Mouse (Mus musculus) CH12.LX (cell line): ENCODE measurements at regions not wholly inside any gene's neighbourhood (a gene's known extent, or its start where the extent isn't known, plus 50 kb on each side); places are given as distances from the start of the nearest gene placed in this dataset.

Source experiments
- DNase-seq: peaks from one replicate; pipeline ENCODE4 v3.0.0-alpha.2; 2013; ENCODE audit errors: extremely low read depth
- H3K27ac ChIP-seq: 2 replicates; pipeline ENCODE4 v1.5.1; 2012; ENCODE audit warnings: low read depth, mild to moderate bottlenecking, control low read depth, moderate library complexity; ENCODE audit not compliant: insufficient read depth
- H3K27me3 ChIP-seq: replicated peaks from 2 replicates; pipeline ENCODE3; 2012; ENCODE audit warnings: inconsistent platforms
- H3K36me3 ChIP-seq, 2 experiments: replicated peaks in 1 of 2; 2 replicates each; pipeline versions ENCODE3 to v1.6.1; 2012; ENCODE audit warnings: inconsistent platforms in 1 of 2, low read length in 1 of 2, mild to moderate bottlenecking in 1 of 2, mixed read lengths in 1 of 2, moderate library complexity in 1 of 2; ENCODE audit not compliant: control insufficient read depth in 1 of 2, insufficient read depth in 1 of 2
- H3K4me1 ChIP-seq, 2 experiments: 2 replicates each; pipeline ENCODE4 v1.6.1; 2012; ENCODE audit warnings: inconsistent platforms in 1 of 2, moderate library complexity in 1 of 2; ENCODE audit not compliant: insufficient read depth in 2 of 2, control insufficient read depth in 1 of 2
- H3K4me2 ChIP-seq: 2 replicates; pipeline ENCODE4 v1.6.1; 2012; ENCODE audit warnings: low read depth, mild to moderate bottlenecking, control low read depth; ENCODE audit not compliant: poor library complexity, insufficient read depth, severe bottlenecking
- H3K4me3 ChIP-seq, 3 experiments: fragments of 150-350 bp in 1 of 3; sonication (generic) in 1 of 3; replicated peaks in 1 of 3; 2 replicates each; pipeline versions ENCODE3 to v1.5.1; 2011 to 2012; ENCODE audit warnings: low read depth in 2 of 3, low read length in 2 of 3, mild to moderate bottlenecking in 2 of 3, moderate library complexity in 2 of 3, control low read depth in 1 of 3, improper control_type of control experiment in 1 of 3, inconsistent platforms in 1 of 3, mixed read lengths in 1 of 3; ENCODE audit not compliant: poor library complexity in 1 of 3
- H3K79me2 ChIP-seq: replicated peaks from 2 replicates; pipeline ENCODE4 v1.6.1; 2012; ENCODE audit warnings: mild to moderate bottlenecking, moderate library complexity; ENCODE audit not compliant: control insufficient read depth, poor library complexity, insufficient read depth, severe bottlenecking; ENCODE audit errors: extremely low read depth
- H3K9ac ChIP-seq: 2 replicates; pipeline ENCODE4 v1.6.1; 2012; ENCODE audit warnings: low read depth, mild to moderate bottlenecking, control low read depth, moderate library complexity; ENCODE audit not compliant: insufficient read depth
- H3K9me3 ChIP-seq: replicated peaks from 2 replicates; pipeline ENCODE3; 2012; ENCODE audit warnings: low read length, inconsistent platforms, mixed read lengths
- CHD1 ChIP-seq: IDR thresholded peaks from 2 replicates; pipeline ENCODE4 v1.6.1; 2012; ENCODE audit warnings: low read depth, low read length, improper control_type of control experiment, inconsistent platforms
- CHD2 ChIP-seq: IDR thresholded peaks from 2 replicates; pipeline ENCODE4 v1.6.1; 2011; ENCODE audit warnings: low read length, improper control_type of control experiment
- ELF1 ChIP-seq: IDR thresholded peaks from 2 replicates; pipeline ENCODE4 v1.6.1; 2014; ENCODE audit warnings: low read depth, mild to moderate bottlenecking, inconsistent platforms, low read length, improper control_type of control experiment
- EP300 ChIP-seq: IDR thresholded peaks from 2 replicates; pipeline ENCODE4 v1.6.1; 2011; ENCODE audit warnings: low read length, improper control_type of control experiment
- ETS1 ChIP-seq: conservative IDR thresholded peaks from 2 replicates; pipeline ENCODE4 v1.6.1; 2012; ENCODE audit warnings: low read depth, mild to moderate bottlenecking, inconsistent platforms, low read length, improper control_type of control experiment, moderate library complexity
- GABPA ChIP-seq: IDR thresholded peaks from 2 replicates; pipeline ENCODE4 v1.6.1; 2012; ENCODE audit warnings: low read depth, low read length, improper control_type of control experiment, inconsistent platforms; ENCODE audit not compliant: insufficient replicate concordance
- JUN ChIP-seq: IDR thresholded peaks from 2 replicates; pipeline ENCODE4 v1.6.1; 2011; ENCODE audit warnings: low read depth, mild to moderate bottlenecking, low read length, improper control_type of control experiment, moderate library complexity; ENCODE audit not compliant: insufficient read depth
- JUND ChIP-seq: conservative IDR thresholded peaks from 2 replicates; pipeline ENCODE4 v1.6.1; 2011; ENCODE audit warnings: low read depth, low read length, improper control_type of control experiment
- MAZ ChIP-seq: IDR thresholded peaks from 2 replicates; pipeline ENCODE4 v1.6.1; 2012; ENCODE audit warnings: low read depth, mild to moderate bottlenecking, inconsistent platforms, low read length, improper control_type of control experiment, moderate library complexity
- MEF2A ChIP-seq: IDR thresholded peaks from 2 replicates; pipeline ENCODE4 v1.6.1; 2014; ENCODE audit warnings: low read depth, mild to moderate bottlenecking, inconsistent platforms, low read length, improper control_type of control experiment, borderline replicate concordance
- MYC ChIP-seq: IDR thresholded peaks from 2 replicates; pipeline ENCODE4 v1.6.1; 2011; ENCODE audit warnings: low read depth, mild to moderate bottlenecking, improper control_type of control experiment, low read length
- NELFE ChIP-seq: IDR thresholded peaks from 2 replicates; pipeline ENCODE4 v1.6.1; 2011; ENCODE audit warnings: low read depth, low read length, improper control_type of control experiment
- PAX5 ChIP-seq: IDR thresholded peaks from 2 replicates; pipeline ENCODE4 v1.6.1; 2012; ENCODE audit warnings: low read length, inconsistent platforms, mixed read lengths
- POLR2AphosphoS2 ChIP-seq: IDR thresholded peaks from 2 replicates; pipeline ENCODE4 v1.6.1; 2011; ENCODE audit warnings: low read depth, low read length, improper control_type of control experiment
- RAD21 ChIP-seq: IDR thresholded peaks from 2 replicates; pipeline ENCODE4 v1.6.1; 2011; ENCODE audit warnings: low read depth, mild to moderate bottlenecking, low read length, improper control_type of control experiment, moderate library complexity
- RCOR1 ChIP-seq: conservative IDR thresholded peaks from 2 replicates; pipeline ENCODE4 v1.6.1; 2012; ENCODE audit warnings: low read depth, mild to moderate bottlenecking, inconsistent platforms, low read length, improper control_type of control experiment
- TBP ChIP-seq: conservative IDR thresholded peaks from 2 replicates; pipeline ENCODE4 v1.6.1; 2011; ENCODE audit warnings: low read depth, low read length, improper control_type of control experiment
- UBTF ChIP-seq: IDR thresholded peaks from 2 replicates; pipeline ENCODE4 v1.6.1; 2012; ENCODE audit warnings: low read depth, mild to moderate bottlenecking, inconsistent platforms, low read length, improper control_type of control experiment, moderate library complexity
- USF1 ChIP-seq: IDR thresholded peaks from 2 replicates; pipeline ENCODE4 v1.6.1; 2014; ENCODE audit warnings: low read depth, mild to moderate bottlenecking, inconsistent platforms, low read length, improper control_type of control experiment
- USF2 ChIP-seq: conservative IDR thresholded peaks from 2 replicates; pipeline ENCODE4 v1.6.1; 2011; ENCODE audit warnings: low read depth, low read length, improper control_type of control experiment
- ZKSCAN1 ChIP-seq: IDR thresholded peaks from 2 replicates; pipeline ENCODE4 v1.6.1; 2012; ENCODE audit warnings: low read depth, inconsistent platforms, low read length, improper control_type of control experiment, borderline replicate concordance
- ZMIZ1 ChIP-seq: IDR thresholded peaks from 2 replicates; pipeline ENCODE4 v1.6.1; 2012; ENCODE audit warnings: low read depth, mild to moderate bottlenecking, inconsistent platforms, low read length, improper control_type of control experiment
- ZNF384 ChIP-seq: IDR thresholded peaks from 2 replicates; pipeline ENCODE4 v1.6.1; 2012; ENCODE audit warnings: low read depth, low read length, improper control_type of control experiment, inconsistent platforms
- dilution Hi-C: fragments of 300-500 bp; cut with MboI; formaldehyde crosslinking; loops from 2 replicates; pipeline ENCODE4 v1.14.3; 2020; ENCODE audit warnings: low sequenced_read_pairs; ENCODE audit not compliant: extremely low pct_unique_long_range_greater_than_20kb, extremely low pct_ligation_motif_present
- in situ Hi-C: fragments of 300-500 bp; cut with MboI; formaldehyde crosslinking; loops from 3 replicates; pipeline ENCODE4 v1.14.3; 2019; ENCODE audit warnings: low sequenced_read_pairs, low pct_ligation_motif_present, low pct_unique_long_range_greater_than_20kb, mixed read lengths

DNA sequence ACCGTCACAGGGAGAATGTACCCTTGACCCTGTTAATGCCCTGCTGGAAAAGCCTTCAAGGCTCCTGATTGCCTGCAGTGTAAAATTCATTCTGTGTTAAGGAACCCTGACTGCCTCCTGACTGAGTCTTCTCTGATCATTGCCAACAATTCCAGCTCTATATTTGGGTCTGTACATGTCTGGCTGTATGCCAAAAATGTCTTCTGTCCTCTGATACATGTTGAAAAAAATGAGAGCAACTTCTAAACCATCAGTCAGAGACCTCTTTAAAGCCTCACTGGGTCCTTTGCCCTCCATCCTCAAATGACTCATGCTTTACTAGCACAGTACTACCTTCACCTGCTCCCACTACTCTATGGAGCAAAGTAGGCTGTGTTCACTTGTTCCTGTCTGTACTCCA is 408.3 kb downstream of the Nbas start:
- no peak overlapping the region for H3K4me2 ChIP-seq
- dilution Hi-C loops (no loop called here), in situ Hi-C loops (no loop called here)
- H3K36me3 ChIP-seq, result no peaks in the 10 kb centered on the region
- H3K4me1 ChIP-seq, result no peaks in the 10 kb centered on the region
- H3K9ac ChIP-seq, result no peak overlapping the region
- H3K79me2 ChIP-seq, result no peaks in the 10 kb centered on the region
- no peaks in the 10 kb centered on the region for H3K9me3 ChIP-seq
- no peak overlapping the region for H3K27ac ChIP-seq
- no peak for DNase-seq
- no peak overlapping the region for H3K4me3 ChIP-seq
- H3K27me3 ChIP-seq, result no peaks in the 10 kb centered on the region
- TF ChIP-seq RAD21, result no peak
- no peak for TF ChIP-seq ZKSCAN1
- no peak for TF ChIP-seq CHD1
- no peak for TF ChIP-seq NELFE
- no peak for TF ChIP-seq JUN
- no peak for TF ChIP-seq ZMIZ1
- TF ChIP-seq MYC, result no peak
- no peak for TF ChIP-seq GABPA
- no peak for TF ChIP-seq USF1
- TF ChIP-seq USF2, result no peak
- TF ChIP-seq PAX5, result no peak
- no peak for TF ChIP-seq MAZ
- TF ChIP-seq ETS1, result no peak

- in situ Hi-C loops, result no loop called here
- dilution Hi-C loops, result no loop called here
Observed at GRCm38 (mm10) chr12:13669453-13669852, 400.5 kb downstream of the Nbas start.

DNA sequence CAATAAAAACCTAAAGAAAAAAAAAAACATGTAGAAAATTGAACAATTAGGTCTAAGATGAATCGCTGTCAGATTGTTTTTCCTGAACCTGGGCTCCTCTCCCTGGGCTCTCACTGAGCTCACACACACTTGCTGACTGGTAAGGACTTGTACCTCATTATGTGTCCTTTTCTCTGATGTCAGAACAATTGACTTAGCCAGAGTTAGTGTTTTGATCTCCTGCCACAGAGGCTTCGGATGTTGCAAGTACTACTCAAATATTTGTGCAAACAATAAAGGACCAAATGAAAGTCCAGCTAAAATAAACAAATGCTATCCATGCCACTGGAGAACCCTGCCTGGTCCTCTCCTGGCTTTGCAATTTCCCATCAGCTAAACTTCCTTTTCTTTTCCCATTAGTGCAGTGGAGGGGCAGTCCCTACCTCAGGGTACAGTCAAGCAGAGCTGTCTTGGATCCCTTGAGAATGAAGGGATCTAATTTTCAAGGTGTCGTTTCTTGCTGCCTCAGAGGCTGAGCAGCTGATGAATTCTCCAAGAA is 399.6 kb downstream of the Nbas start:
- Histone ChIP-seq H3K4me1 (no peaks in the 10 kb centered on the region), H3K27ac (no peak overlapping the region), H3K4me2 (no peak overlapping the region), H3K9me3 (no peaks in the 10 kb centered on the region), H3K27me3 (no peaks in the 10 kb centered on the region), H3K9ac (no peak overlapping the region), H3K36me3 (no peaks in the 10 kb centered on the region), H3K79me2 (no peaks in the 10 kb centered on the region), H3K4me3 (no peak overlapping the region)
- dilution Hi-C loops (no loop called here), in situ Hi-C loops (no loop called here)
- TF ChIP-seq MYC (no peak), CHD1 (no peak), CHD2 (no peak), MEF2A (no peak), GABPA (no peak), UBTF (no peak), ZNF384 (no peak), EP300 (no peak), ELF1 (no peak), ETS1 (no peak), JUND (no peak), TBP (no peak), POLR2AphosphoS2 (no peak), NELFE (no peak), RCOR1 (no peak)
- DNase-seq, result no peak

More at GRCm38 (mm10) chr12:13669453-13669852, 400.5 kb downstream of the Nbas start:
- H3K4me3 ChIP-seq, result no peak overlapping the region
- no peaks in the 10 kb centered on the region for H3K27me3 ChIP-seq
- TF ChIP-seq CHD2, result no peak
- no peaks in the 10 kb centered on the region for H3K4me1 ChIP-seq
- H3K9me3 ChIP-seq, result no peaks in the 10 kb centered on the region
- H3K36me3 ChIP-seq, result no peaks in the 10 kb centered on the region
- H3K79me2 ChIP-seq, result no peaks in the 10 kb centered on the region
- H3K4me2 ChIP-seq, result no peak overlapping the region
- no peak overlapping the region for H3K9ac ChIP-seq
- no peak overlapping the region for H3K27ac ChIP-seq
- DNase-seq, result no peak
